Mouse (Mus musculus) retina, postnatal 1 day (tissue): Measurements from ENCODE around the gene Shh.

Source experiments
- DNase-seq: peaks from one replicate; pipeline ENCODE4 v3.0.0-alpha.2; 2012

The Shh gene

GRCm38 (mm10) chr5:28466760-28467306, at the start of gene Shh:
Gene Shh, minus strand, starts transcription at chr5:28467256.
- peak; percentile 53 for DNase-seq

- no peak for DNase-seq
Measured at GRCm38 (mm10) chr5:28500792-28501439, 33.9 kb upstream of the Shh start.

GRCm38 (mm10) chr5:28498846-28499245, 31.8 kb upstream of the Shh start:
- DNase-seq: no peak

- no peak for DNase-seq
Measured at GRCm38 (mm10) chr5:28495712-28496650, 28.9 kb upstream of the Shh start.

- no peak for DNase-seq
Measured at GRCm38 (mm10) chr5:28493550-28493949, 26.5 kb upstream of the Shh start.

- no peak for DNase-seq
Measured at GRCm38 (mm10) chr5:28482991-28483390, 15.9 kb upstream of the Shh start.

- DNase-seq: no peak
Measured at GRCm38 (mm10) chr5:28481730-28482129, 14.7 kb upstream of the Shh start.

- no peak for DNase-seq
Measured at GRCm38 (mm10) chr5:28476389-28477379, 9.6 kb upstream of the Shh start.

GRCm38 (mm10) chr5:28473556-28473955, 6.5 kb upstream of the Shh start:
- no peak for DNase-seq

- DNase-seq: peak; percentile 30
Measured at GRCm38 (mm10) chr5:28469525-28470202, 2.6 kb upstream of the Shh start.

- DNase-seq: no peak
Measured at GRCm38 (mm10) chr5:28466351-28466750, 705 bp downstream of the Shh start.

- DNase-seq: no peak
Measured at GRCm38 (mm10) chr5:28465526-28465925, 1.5 kb downstream of the Shh start.

GRCm38 (mm10) chr5:28465099-28465406, 2.0 kb downstream of the Shh start:
- DNase-seq: peak; percentile 61

GRCm38 (mm10) chr5:28464361-28465098, 2.5 kb downstream of the Shh start:
- DNase-seq: peak; percentile 42

- DNase-seq: no peak
Measured at GRCm38 (mm10) chr5:28463656-28464055, 3.4 kb downstream of the Shh start.

- peak; percentile 24 for DNase-seq
Measured at GRCm38 (mm10) chr5:28462741-28463590, 4.1 kb downstream of the Shh start.

- no peak for DNase-seq
Measured at GRCm38 (mm10) chr5:28461376-28461775, 5.7 kb downstream of the Shh start.

- peak; percentile 29 for DNase-seq
Measured at GRCm38 (mm10) chr5:28460556-28461350, 6.3 kb downstream of the Shh start.

GRCm38 (mm10) chr5:28459456-28460225, 7.4 kb downstream of the Shh start:
- no peak for DNase-seq
